Mouse (Mus musculus): Measurements from ENCODE around the gene Fyco1. TPM values are rescaled to one million over a fixed set of nuclear protein-coding genes. Genes with fewer than 3 reads are reported as not detected.

The Fyco1 gene
- total RNA-seq, 2 experiments from 2014 or later, result 41.3 to 47.8 TPM

Other genes starting within 250 kb of the Fyco1 start
- gene Slc6a20b, start 219.3 kb downstream of the Fyco1 start, total RNA-seq (2021), result under 1 TPM; 0.25 to 0.38 TPM
- gene Ccr9, start 173.5 kb downstream of the Fyco1 start, total RNA-seq (2021), result under 1 TPM; 0.23 to 0.32 TPM
- gene Slc6a20a, start 173.0 kb downstream of the Fyco1 start, total RNA-seq (2021), result 10 to 100 TPM; 10.5 to 16.1 TPM
- gene Lztfl1, start 134.2 kb downstream of the Fyco1 start, total RNA-seq (2021), result 10 to 100 TPM; 65.1 to 65.5 TPM
- gene Cxcr6, start 45.4 kb downstream of the Fyco1 start, total RNA-seq (2021), result not detected
- gene Xcr1, start 10.1 kb upstream of the Fyco1 start, total RNA-seq (2021), result not detected
- under 1 TPM; 0.18 to 0.22 TPM for gene Ccr1, start 116.8 kb upstream of the Fyco1 start, total RNA-seq (2021)
- not detected for gene Ccr1l1, start 126.5 kb upstream of the Fyco1 start, total RNA-seq (2021)
- not detected for gene Ccr3, start 170.1 kb upstream of the Fyco1 start, total RNA-seq (2021)